Mouse (Mus musculus) adrenal gland, adult 2 months (tissue): ENCODE data around the gene Rtcb. TPM values are rescaled to one million over a fixed set of nuclear protein-coding genes. Genes with fewer than 3 reads are reported as not detected.

Experiments used
- DNase-seq: peaks from one replicate; pipeline ENCODE4 v3.0.0; 2021
- long read RNA-seq: library from polyadenylated mRNA; stranded (forward); transcript quantifications from one replicate; pipeline ENCODE4 v2.0.0, GENCODE M21; 2021
- polyA plus RNA-seq: library from polyadenylated mRNA; depleted of rRNA; stranded (reverse); fragments of >200 nt; gene quantifications from 2 replicates; pipeline ENCODE4 v1.2.3, GENCODE M21; 2012; rRNA removed
- total RNA-seq, 2 experiments: library from RNA; stranded (reverse); gene quantifications; 2 replicates each; pipeline ENCODE4 v1.2.3; 2021

The Rtcb gene
- total RNA-seq (100 to 1,000 TPM in 1 of 2 experiments, 10 to 100 TPM in 1; 90.9 to 134 TPM), polyA plus RNA-seq (16.2 and 19.8 TPM in 2 replicates)
- long read RNA-seq, transcript Rtcb-201 (12 exons, 2,009 nt) = major isoform, 120 of 133 reads
- long read RNA-seq, partial matches to known transcripts = 6 of 133 reads
- long read RNA-seq, other reads (novel, unspliced or antisense) = 7 of 133 reads

DNA sequence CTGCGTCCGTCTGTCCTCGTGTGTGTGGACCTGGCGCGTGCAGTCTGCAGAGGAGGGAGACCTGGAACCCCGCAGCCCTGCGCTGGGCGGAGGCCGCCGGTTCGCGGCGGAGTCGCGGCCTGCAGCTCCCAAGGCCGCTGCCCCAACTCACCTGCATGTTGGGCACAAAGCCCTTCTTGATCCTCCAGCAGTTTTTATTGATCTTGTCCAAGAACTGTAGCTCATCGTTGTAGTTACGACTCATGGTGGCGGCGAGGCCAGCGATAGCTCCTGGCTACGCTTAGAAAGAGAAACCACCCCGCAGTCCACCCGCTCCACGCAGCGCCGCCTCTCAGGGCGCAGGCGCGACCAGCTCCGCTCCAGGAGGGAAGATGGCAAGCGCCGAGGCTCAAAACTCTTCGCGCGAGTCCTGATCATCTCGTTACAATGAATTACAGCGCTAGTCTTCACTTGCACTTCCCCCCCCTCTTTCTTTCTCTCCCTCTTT, at the start of gene Rtcb:
TSS of gene Rtcb (minus strand) at position 360 of the 487 bp plus-strand sequence.
- peak; percentile 98 for DNase-seq

- DNase-seq = no peak
These were observed 48.8 kb upstream of the Rtcb start for GRCm38 (mm10) chr10:86006455-86006854.

- DNase-seq = no peak
These were observed 42.8 kb upstream of the Rtcb start for GRCm38 (mm10) chr10:86000447-86000846.

- no peak for DNase-seq
These were observed 37.0 kb upstream of the Rtcb start for GRCm38 (mm10) chr10:85994543-85995104.

- DNase-seq = no peak
These were observed 36.2 kb upstream of the Rtcb start for GRCm38 (mm10) chr10:85993836-85994235.

DNA sequence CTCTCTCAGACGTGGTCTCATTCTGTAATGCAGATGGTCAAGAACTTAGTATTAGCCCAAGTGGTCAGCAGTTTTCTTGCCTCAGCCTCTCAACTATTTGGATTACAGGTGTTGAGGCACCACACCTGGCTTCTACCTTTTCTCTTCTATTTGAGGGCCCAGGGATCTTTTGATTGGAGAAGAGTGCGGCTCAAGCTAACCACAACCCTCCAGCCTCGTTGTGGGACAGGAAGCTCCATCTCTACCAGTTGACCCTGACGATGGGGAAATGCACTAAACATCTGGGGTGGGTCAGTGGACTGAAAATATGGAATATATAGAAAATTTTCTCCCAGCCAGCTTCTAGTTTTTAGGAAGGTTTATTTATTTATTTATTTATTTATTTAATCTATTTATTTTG, 34.8 kb upstream of the Rtcb start:
- no peak for DNase-seq

DNA sequence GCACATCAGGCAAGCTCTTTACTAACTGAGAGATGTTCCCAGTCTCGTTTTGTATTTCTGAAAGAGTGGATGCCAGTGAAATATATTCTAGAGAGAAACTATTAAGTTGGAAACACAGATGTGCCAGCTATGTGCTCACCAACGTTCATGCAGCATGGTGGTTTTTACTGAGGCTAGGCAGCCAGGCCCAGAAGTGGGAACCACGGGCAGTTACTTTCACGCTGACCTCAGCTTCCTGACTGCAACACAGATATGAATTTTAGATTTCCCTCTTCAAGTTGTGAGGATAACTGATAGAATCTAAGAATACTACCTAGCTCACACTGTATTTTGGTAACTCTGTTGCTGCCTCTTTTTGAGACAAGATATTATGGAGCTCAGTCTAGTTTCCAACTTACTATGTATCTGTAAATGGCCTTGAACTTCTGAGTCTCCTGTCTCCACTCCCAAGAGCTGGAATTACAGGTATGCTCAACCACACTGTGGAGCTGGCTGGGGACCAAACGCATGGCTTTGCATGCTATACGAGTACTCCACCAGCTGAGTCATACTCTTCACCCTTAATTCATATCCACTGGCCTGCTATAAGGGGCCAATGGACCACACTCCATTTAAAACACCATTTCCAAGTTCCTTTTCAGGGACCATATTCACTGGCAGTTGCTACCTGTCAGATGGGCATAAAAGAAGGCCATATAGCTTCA, 31.9 kb upstream of the Rtcb start:
- no peak for DNase-seq

GRCm38 (mm10) chr10:85972915-85973314, 15.3 kb upstream of the Rtcb start:
- DNase-seq = no peak

DNA sequence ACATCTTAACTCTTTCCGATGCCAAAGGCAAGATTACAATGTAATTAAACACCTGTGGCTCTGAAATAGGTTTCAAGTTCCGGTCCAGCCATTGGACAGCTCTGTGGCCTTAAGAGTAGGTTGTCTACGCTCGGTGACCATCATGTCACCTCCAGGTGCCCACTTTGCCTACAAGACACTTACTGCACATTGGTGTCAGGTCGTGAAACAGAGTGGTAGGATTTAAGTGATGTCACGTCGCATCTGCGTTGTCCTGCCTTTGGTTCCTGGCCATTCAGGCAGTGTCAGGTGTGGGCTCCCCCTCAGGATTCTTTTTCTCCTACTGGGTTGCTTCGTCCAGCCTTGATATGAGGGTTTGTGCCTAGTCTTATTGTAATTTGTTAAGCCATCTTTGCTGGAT, 14.2 kb upstream of the Rtcb start:
- no peak for DNase-seq

DNA sequence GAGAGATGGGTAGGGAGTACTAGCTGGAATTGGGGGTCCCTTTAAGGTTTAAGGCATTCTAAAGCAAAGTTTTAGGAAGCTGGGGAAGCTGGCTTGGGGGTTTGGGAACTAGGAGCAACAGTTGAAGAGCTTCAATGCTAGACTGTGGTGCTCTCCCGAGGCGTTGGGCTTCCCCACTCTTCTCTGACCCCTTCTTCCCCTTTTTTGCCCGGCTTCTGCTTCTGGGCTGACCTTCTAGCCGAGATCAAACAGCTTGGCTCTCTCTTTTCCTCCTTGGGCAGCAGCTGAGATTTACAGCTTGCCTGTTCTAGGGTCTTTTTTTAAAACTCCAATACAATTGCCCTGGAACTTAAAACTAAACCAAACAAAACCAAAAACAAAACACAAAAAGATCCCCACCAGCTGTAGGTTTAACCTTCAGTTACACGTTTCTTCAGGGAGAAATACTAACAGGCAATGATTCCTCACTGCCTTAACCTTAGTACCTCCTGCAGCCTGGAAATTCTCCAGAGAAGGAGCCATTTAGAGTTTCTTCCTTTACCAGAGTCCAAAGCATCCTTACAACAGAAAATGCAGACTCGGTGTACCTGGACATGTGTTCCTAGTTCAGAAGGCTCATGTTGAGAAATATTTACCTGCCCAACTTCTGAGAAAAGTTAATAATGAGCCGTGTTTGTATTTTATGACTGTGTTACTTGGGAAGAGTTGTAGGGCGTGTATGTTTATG, 12.4 kb upstream of the Rtcb start:
- DNase-seq = peak; percentile 25

DNA sequence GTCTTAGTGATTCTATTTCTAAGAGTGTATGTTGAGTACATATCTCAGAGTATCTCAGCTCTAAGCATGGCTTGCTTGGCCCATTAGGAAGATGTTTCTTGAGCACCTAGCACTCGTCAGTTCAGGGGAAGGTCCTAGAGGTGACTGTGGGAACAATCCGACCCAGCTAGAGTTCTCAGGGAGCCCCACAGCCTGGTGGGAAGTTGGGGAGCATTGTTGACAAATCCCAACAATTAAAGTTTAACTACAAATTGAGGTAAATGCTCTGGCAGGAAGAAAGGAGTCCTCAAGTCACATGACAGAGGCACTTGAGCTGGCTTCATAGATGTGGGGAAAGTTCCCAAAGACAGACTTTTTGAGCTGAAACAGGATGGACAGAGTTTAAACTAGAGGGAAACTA, 11.1 kb upstream of the Rtcb start:
- DNase-seq = no peak

- DNase-seq = peak; percentile 79
These were observed 10.6 kb upstream of the Rtcb start for GRCm38 (mm10) chr10:85968157-85968634.

DNA sequence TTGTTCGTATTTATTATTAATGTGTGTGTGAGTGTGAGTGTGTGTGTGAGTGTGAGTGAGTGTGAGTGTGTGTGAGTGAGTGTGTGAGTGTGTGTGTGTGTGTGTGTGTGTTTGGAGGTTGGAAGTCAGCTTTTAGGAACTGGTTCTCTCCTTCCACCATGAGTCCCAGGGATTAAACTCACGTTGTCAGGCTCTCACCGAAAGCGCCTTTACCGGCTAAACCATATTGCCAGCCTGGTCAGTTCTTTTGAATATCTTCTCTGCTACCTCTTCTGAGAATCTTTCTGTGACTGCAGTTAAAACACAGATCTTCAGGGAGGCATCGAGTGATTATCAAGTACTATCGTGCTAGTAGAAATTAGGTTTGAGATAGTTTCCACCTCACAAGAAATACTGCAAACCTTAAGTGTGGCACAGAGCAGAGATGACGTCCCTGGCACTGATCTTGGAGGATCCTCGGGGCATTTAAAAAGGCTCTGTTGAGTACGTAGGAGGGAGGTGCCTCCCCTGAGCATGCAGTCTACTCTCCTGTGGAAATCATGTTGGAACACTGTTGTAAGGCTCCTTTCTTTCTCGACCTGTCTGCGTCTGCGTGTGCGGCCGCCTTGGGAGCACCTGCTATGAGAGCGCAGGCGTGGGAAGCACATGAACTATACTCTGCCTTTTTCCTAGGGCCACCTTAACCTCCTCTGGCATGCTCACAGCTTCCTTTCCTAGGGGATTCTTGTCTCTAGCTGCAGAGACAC, 10.0 kb upstream of the Rtcb start:
- DNase-seq = no peak

GRCm38 (mm10) chr10:85966476-85966875, 8.9 kb upstream of the Rtcb start:
- no peak for DNase-seq

- no peak for DNase-seq
These were observed 6.7 kb upstream of the Rtcb start for GRCm38 (mm10) chr10:85964316-85964715.

DNA sequence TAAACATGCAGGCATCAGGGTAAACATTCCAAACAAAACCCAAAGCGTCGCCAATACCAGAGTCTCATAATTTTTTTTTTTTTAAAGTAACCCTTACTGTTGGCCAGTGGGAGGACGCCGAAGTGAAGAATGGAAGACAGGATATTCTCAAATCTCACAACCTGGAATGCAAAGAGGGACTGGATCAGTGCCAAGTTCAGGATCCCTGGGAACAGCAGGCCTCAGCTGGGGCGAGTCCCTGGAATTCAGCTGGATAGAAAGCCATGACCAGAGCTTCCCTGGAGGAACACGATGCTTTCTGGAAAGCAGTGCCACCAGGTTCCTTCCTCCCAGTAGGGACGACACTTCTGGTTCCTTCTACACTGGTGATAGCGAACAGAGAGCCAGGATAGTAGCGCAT, 5.3 kb upstream of the Rtcb start:
- no peak for DNase-seq

DNA sequence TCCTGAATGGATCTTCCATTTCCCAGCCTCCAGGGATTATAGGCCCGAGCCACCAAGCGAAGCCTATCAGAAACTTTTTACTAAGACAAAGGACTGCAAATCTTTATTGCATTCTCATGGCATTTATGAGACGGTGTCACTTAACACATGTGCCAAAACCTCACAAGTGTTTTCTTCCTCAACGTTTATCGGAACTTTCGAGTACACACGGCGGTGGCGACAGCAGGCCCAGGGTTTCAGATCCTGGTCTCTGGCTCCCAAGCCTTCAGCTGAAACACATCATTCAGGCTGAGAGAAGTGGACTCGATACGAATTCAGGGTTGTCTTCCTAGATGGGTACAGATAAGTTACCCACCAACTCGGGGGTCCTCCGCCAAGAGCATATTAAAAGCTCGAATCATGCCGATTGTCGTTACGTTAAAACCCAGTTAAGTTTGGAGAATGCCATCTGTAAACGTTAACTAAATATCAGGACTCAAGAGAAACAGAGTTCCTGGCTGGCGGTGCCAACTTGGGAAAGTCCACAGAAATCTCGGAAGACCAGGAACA, 678 bp downstream of the Rtcb start:
- DNase-seq = no peak

GRCm38 (mm10) chr10:85954429-85954828, 3.2 kb downstream of the Rtcb start:
- no peak for DNase-seq

DNA sequence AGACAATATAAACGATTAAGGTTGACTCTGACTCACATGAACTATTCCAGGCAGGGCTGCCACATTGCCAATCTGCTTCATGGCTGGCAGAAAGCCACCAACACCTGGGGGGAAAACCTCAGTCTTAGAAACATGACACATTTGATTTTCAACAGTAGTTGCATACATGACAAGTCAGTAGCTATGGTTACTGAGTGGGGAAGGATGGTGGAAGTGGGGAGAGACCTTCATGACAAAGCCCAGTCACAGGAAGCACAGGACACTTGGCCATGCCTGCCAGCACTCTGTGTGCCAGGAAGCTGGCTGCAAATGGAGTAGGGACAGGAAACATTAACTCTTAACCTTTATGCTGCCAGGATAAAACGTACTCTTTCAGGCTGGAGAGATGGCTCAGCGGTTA, 4.2 kb downstream of the Rtcb start:
- DNase-seq = peak; percentile 24

- no peak for DNase-seq
These were observed 5.7 kb downstream of the Rtcb start for GRCm38 (mm10) chr10:85951765-85952443.
